Mouse (Mus musculus): ENCODE data around the gene Aldh1l1. TPM values are rescaled to one million over a fixed set of nuclear protein-coding genes. Genes with fewer than 3 reads are reported as not detected.

The Aldh1l1 gene
- polyA plus RNA-seq, 1 experiment from 2014 or later = 2.1 TPM

- H3K36me3 ChIP-seq = no peaks in the 10 kb centered on the region
- H3K4me3 ChIP-seq = no peak overlapping the region
- no peak for ATAC-seq (ENCODE audit: borderline replicate concordance, extremely low read depth, low FRiP score, low TSS enrichment)
- no peaks in the 10 kb centered on the region for H3K9me3 ChIP-seq
- H3K9ac ChIP-seq = no peak overlapping the region
- H3K4me2 ChIP-seq = no peak overlapping the region
- peaks cover 43% of the 10 kb centered on the region for H3K4me1 ChIP-seq
- H3K27me3 ChIP-seq = no peaks in the 10 kb centered on the region
- 41% methylated on average over 6 of the region's 6 CpGs for WGBS
- H3K27ac ChIP-seq = peak overlapping the region; percentile 89; the same call in 1 of the 2 replicates
These were observed 22.9 kb downstream of the Aldh1l1 start for GRCm38 (mm10) chr6:90509085-90509484.

- H3K27ac ChIP-seq = no peak overlapping the region
- WGBS = 80% methylated on average over 5 of the region's 5 CpGs
- H3K36me3 ChIP-seq = no peaks in the 10 kb centered on the region
- ATAC-seq (ENCODE audit: borderline replicate concordance, extremely low read depth, low FRiP score, low TSS enrichment) = no peak
- no peak overlapping the region for H3K4me3 ChIP-seq
- peaks cover 22% of the 10 kb centered on the region for H3K4me1 ChIP-seq
- H3K4me2 ChIP-seq = no peak overlapping the region
- H3K9ac ChIP-seq = no peak overlapping the region
- H3K27me3 ChIP-seq = no peaks in the 10 kb centered on the region
- no peaks in the 10 kb centered on the region for H3K9me3 ChIP-seq
These were observed 26.2 kb downstream of the Aldh1l1 start for GRCm38 (mm10) chr6:90512416-90512815.

- H3K27me3 ChIP-seq = no peaks in the 10 kb centered on the region
- peaks cover 13% of the 10 kb centered on the region for H3K4me1 ChIP-seq
- no peak overlapping the region for H3K4me3 ChIP-seq
- no peak overlapping the region for H3K9ac ChIP-seq
- 68% methylated on average over 5 of the region's 5 CpGs for WGBS
- ATAC-seq (ENCODE audit: borderline replicate concordance, extremely low read depth, low FRiP score, low TSS enrichment) = no peak
- no peak overlapping the region for H3K4me2 ChIP-seq
- H3K27ac ChIP-seq = no peak overlapping the region
- no peaks in the 10 kb centered on the region for H3K36me3 ChIP-seq
- H3K9me3 ChIP-seq = no peaks in the 10 kb centered on the region
These were observed 27.0 kb downstream of the Aldh1l1 start for GRCm38 (mm10) chr6:90513074-90513856.

- Histone ChIP-seq H3K27me3 (no peaks in the 10 kb centered on the region), H3K4me3 (no peak overlapping the region), H3K4me1 (0 out of 2 replicates have a peak, but pooled peaks cover 3% of the 10 kb centered on the region), H3K27ac (0 out of 2 replicates have a peak overlapping the region, but pooled peaks have one; percentile 19), H3K36me3 (no peaks in the 10 kb centered on the region), H3K9ac (no peak overlapping the region), H3K9me3 (no peaks in the 10 kb centered on the region), H3K4me2 (no peak overlapping the region)
- ATAC-seq (ENCODE audit: borderline replicate concordance, extremely low read depth, low FRiP score, low TSS enrichment) = 0 out of 2 replicates have a peak, but pooled peaks have one; percentile 32
These were observed 28.1 kb downstream of the Aldh1l1 start for GRCm38 (mm10) chr6:90514369-90514768.

GRCm38 (mm10) chr6:90514883-90515405 lies 28.7 kb downstream of the Aldh1l1 start:
- H3K9me3 ChIP-seq = no peaks in the 10 kb centered on the region
- peak; percentile 77 for ATAC-seq (ENCODE audit: borderline replicate concordance, extremely low read depth, low FRiP score, low TSS enrichment)
- H3K9ac ChIP-seq = no peak overlapping the region
- 0 out of 2 replicates have a peak, but pooled peaks cover 3% of the 10 kb centered on the region for H3K4me1 ChIP-seq
- no peak overlapping the region for H3K4me3 ChIP-seq
- no peak overlapping the region for H3K4me2 ChIP-seq
- 36% methylated on average over 4 of the region's 4 CpGs for WGBS
- no peaks in the 10 kb centered on the region for H3K27me3 ChIP-seq
- 0 out of 2 replicates have a peak overlapping the region, but pooled peaks have one; percentile 19 for H3K27ac ChIP-seq
- H3K36me3 ChIP-seq = no peaks in the 10 kb centered on the region

- Histone ChIP-seq H3K4me1 (0 out of 2 replicates have a peak, but pooled peaks cover 3% of the 10 kb centered on the region), H3K9ac (no peak overlapping the region), H3K4me3 (no peak overlapping the region), H3K36me3 (no peaks in the 10 kb centered on the region), H3K27ac (no peak overlapping the region), H3K27me3 (no peaks in the 10 kb centered on the region), H3K9me3 (no peaks in the 10 kb centered on the region), H3K4me2 (no peak overlapping the region)
- no peak for ATAC-seq (ENCODE audit: borderline replicate concordance, extremely low read depth, low FRiP score, low TSS enrichment)
- WGBS = 17% methylated on average over 3 of the region's 3 CpGs
These were observed 32.7 kb downstream of the Aldh1l1 start for GRCm38 (mm10) chr6:90518892-90519291.

- no peak overlapping the region for H3K9ac ChIP-seq
- no peak overlapping the region for H3K4me2 ChIP-seq
- H3K4me3 ChIP-seq = no peak overlapping the region
- H3K27me3 ChIP-seq = no peaks in the 10 kb centered on the region
- H3K36me3 ChIP-seq = no peaks in the 10 kb centered on the region
- 0 out of 2 replicates have a peak, but pooled peaks cover 3% of the 10 kb centered on the region for H3K4me1 ChIP-seq
- H3K27ac ChIP-seq = no peak overlapping the region
- H3K9me3 ChIP-seq = no peaks in the 10 kb centered on the region
- no peak for ATAC-seq (ENCODE audit: borderline replicate concordance, extremely low read depth, low FRiP score, low TSS enrichment)
- 34% methylated on average over 5 of the region's 5 CpGs for WGBS
These were observed 33.1 kb downstream of the Aldh1l1 start for GRCm38 (mm10) chr6:90519375-90519774.

GRCm38 (mm10) chr6:90526406-90526805 lies 40.2 kb downstream of the Aldh1l1 start:
- Histone ChIP-seq H3K36me3 (no peaks in the 10 kb centered on the region), H3K4me3 (no peak overlapping the region), H3K9me3 (no peaks in the 10 kb centered on the region), H3K27ac (no peak overlapping the region), H3K4me2 (no peak overlapping the region), H3K4me1 (no peaks in the 10 kb centered on the region), H3K9ac (no peak overlapping the region), H3K27me3 (no peaks in the 10 kb centered on the region)
- WGBS = 65% methylated on average over 3 of the region's 3 CpGs
- ATAC-seq (ENCODE audit: borderline replicate concordance, extremely low read depth, low FRiP score, low TSS enrichment) = no peak

- no peaks in the 10 kb centered on the region for H3K9me3 ChIP-seq
- H3K9ac ChIP-seq = no peak overlapping the region
- no peak overlapping the region for H3K4me2 ChIP-seq
- H3K36me3 ChIP-seq = no peaks in the 10 kb centered on the region
- no peak for ATAC-seq (ENCODE audit: borderline replicate concordance, extremely low read depth, low FRiP score, low TSS enrichment)
- no peak overlapping the region for H3K4me3 ChIP-seq
- H3K27me3 ChIP-seq = no peaks in the 10 kb centered on the region
- H3K27ac ChIP-seq = no peak overlapping the region
- H3K4me1 ChIP-seq = no peaks in the 10 kb centered on the region
- 45% methylated on average over 2 of the region's 2 CpGs for WGBS
These were observed 43.3 kb downstream of the Aldh1l1 start for GRCm38 (mm10) chr6:90529461-90530046.

- Histone ChIP-seq H3K4me3 (no peak overlapping the region), H3K27me3 (no peaks in the 10 kb centered on the region), H3K27ac (no peak overlapping the region), H3K4me1 (no peaks in the 10 kb centered on the region), H3K36me3 (no peaks in the 10 kb centered on the region), H3K4me2 (no peak overlapping the region), H3K9me3 (no peaks in the 10 kb centered on the region), H3K9ac (no peak overlapping the region)
- no peak for ATAC-seq (ENCODE audit: borderline replicate concordance, extremely low read depth, low FRiP score, low TSS enrichment)
- 94% methylated on average over 6 of the region's 7 CpGs for WGBS
These were observed 46.5 kb downstream of the Aldh1l1 start for GRCm38 (mm10) chr6:90532575-90533190.

- Histone ChIP-seq H3K27ac (no peak overlapping the region), H3K27me3 (no peaks in the 10 kb centered on the region), H3K9me3 (no peaks in the 10 kb centered on the region), H3K36me3 (no peaks in the 10 kb centered on the region), H3K9ac (no peak overlapping the region), H3K4me1 (no peaks in the 10 kb centered on the region), H3K4me2 (no peak overlapping the region), H3K4me3 (no peak overlapping the region)
- no peak for ATAC-seq (ENCODE audit: borderline replicate concordance, extremely low read depth, low FRiP score, low TSS enrichment)
- 75% methylated on average over 3 of the region's 3 CpGs for WGBS
These were observed 47.3 kb downstream of the Aldh1l1 start for GRCm38 (mm10) chr6:90533505-90533904.

Data from lung, embryonic 15.5 days (tissue).